Mouse (Mus musculus) kidney, embryonic 15.5 days (tissue): ENCODE measurements around the gene Ndufa4. TPM values are rescaled to one million over a fixed set of nuclear protein-coding genes. Genes with fewer than 3 reads are reported as not detected.
"Not testable (repeated sequence)": the region's sequence is repeated elsewhere in the genome, so short reads cannot be mapped to it uniquely, and the experiment has no call there.

Experiments used
- ATAC-seq: fragments of 200-750 bp; cut with Nextera tagmentation; replicated peaks from 2 replicates; pipeline ENCODE4 v1.8.0; 2017; ENCODE audit warnings: moderate TSS enrichment; ENCODE audit not compliant: low FRiP score
- H3K27ac ChIP-seq: fragments of 300-500 bp; sonication (generic); 2 replicates; pipeline ENCODE4 v1.5.1; 2015; ENCODE audit warnings: mild to moderate bottlenecking, inconsistent platforms
- H3K27me3 ChIP-seq: fragments of 300-500 bp; sonication (generic); 2 replicates; pipeline ENCODE4 v1.6.1; 2015; ENCODE audit warnings: inconsistent platforms
- H3K36me3 ChIP-seq: fragments of 300-500 bp; sonication (generic); 2 replicates; pipeline ENCODE4 v1.6.1; 2015; ENCODE audit warnings: inconsistent platforms
- H3K4me1 ChIP-seq: fragments of 300-500 bp; sonication (generic); 2 replicates; pipeline ENCODE4 v1.6.1; 2015; ENCODE audit warnings: inconsistent platforms
- H3K4me2 ChIP-seq: fragments of 300-500 bp; sonication (generic); 2 replicates; pipeline ENCODE4 v1.6.1; 2015; ENCODE audit warnings: moderate library complexity, mild to moderate bottlenecking, inconsistent platforms
- H3K4me3 ChIP-seq: fragments of 300-500 bp; sonication (generic); replicated peaks from 2 replicates; pipeline ENCODE4 v1.5.1; 2015; ENCODE audit warnings: mild to moderate bottlenecking, inconsistent platforms
- H3K9ac ChIP-seq: fragments of 300-500 bp; sonication (generic); 2 replicates; pipeline ENCODE4 v1.6.1; 2015; ENCODE audit warnings: mild to moderate bottlenecking, inconsistent platforms
- H3K9me3 ChIP-seq: fragments of 300-500 bp; sonication (generic); replicated peaks from 2 replicates; pipeline ENCODE4 v1.6.1; 2016; ENCODE audit warnings: inconsistent platforms
- WGBS: fragments of 180-500 bp; shearing (Covaris S2); methylation state at CpG from one replicate; pipeline ENCODE4 v1.1.7; 2015; ENCODE audit warnings: mixed read lengths; 5-methylcytosine and 5-hydroxymethylcytosine counted together
- polyA plus RNA-seq: library from polyadenylated mRNA; unstranded; fragments of >200 nt; fragmentation: Nextera tagmentation; extraction: Ambion mirVana; gene quantifications from 2 replicates; pipeline ENCODE4 v1.2.1, GENCODE M21; 2015

Ndufa4 gene
- 1,037 and 1,135 TPM in 2 replicates for polyA plus RNA-seq

DNA sequence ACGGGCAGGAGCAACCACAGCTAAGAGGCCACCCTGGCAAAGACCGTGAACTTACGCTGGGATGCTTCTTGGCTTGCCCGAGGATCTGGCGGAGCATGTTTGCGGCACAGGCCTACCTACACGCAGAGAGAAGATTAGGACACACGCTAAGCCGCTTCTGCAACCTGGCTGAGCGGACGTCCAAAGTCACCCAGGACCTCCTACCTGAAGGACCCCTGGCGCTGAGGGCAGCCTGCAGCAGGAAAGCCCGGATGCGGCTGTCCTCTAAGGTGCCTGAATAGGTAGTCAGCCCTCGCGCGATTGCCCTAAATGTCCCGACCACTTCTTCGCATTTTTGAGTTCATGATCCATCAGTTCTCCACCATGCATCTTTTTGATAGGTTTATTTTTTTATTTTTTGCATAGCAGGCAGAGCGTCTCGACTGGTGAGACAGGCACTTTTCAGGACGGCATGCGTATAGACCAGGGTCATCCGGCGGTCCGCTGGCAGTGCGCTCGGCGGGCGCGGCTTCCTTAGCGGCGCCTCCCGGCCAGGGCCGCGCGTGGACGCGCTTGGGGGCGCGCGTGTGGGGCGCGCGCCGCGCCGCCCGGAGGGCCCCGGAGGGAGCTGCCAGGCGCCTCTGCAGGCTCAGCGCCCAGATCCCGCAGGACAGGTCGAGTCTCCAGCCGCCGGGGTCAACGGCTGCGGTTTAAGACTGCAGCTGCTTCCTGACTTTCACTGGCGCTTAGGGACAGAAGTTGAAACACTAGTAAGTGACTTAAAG, at the start of gene Ndufa4, which contains the start of gene Phf14:
Ndufa4 (minus strand) TSS at position 229 of the 764 bp plus-strand sequence.
Phf14 (plus strand) TSS at position 541 of the 764 bp plus-strand sequence.
- H3K36me3 ChIP-seq, result peaks cover 26% of the 10 kb centered on the region
- peak; percentile 99 for ATAC-seq

DNA sequence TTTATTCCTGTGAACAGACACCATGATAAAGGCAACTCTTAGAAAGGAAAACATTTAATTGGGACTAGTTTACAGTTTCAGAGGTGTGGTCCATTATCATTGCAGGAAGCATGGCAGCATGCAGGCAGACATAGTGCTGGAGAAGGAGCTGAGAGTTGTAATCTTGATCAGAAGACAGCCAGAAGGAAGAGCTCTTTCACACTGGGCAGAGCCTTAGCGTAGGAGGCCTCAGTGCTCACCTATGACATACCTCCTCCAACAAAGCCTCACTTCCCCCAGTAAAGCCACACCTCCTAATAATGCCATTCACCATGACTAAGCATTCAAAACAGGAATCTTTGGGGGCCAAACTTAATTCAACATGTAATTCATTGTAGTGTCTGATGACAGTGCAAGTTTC, 40.8 kb upstream of the Ndufa4 start:
- Histone ChIP-seq H3K36me3 (peaks cover 40% of the 10 kb centered on the region), H3K4me2 (no peak overlapping the region), H3K27me3 (no peaks in the 10 kb centered on the region), H3K4me1 (no peaks in the 10 kb centered on the region), H3K9ac (no peak overlapping the region), H3K27ac (no peak overlapping the region), H3K9me3 (no peaks in the 10 kb centered on the region), H3K4me3 (no peak overlapping the region)
- WGBS, result 97% methylated on average over 1 of the region's 1 CpGs
- no peak for ATAC-seq

More for the DNA sequence above, at the start of gene Ndufa4, which contains the start of gene Phf14:
- H3K27ac ChIP-seq, result peak within 1 kb of the TSS; percentile 89
- peak within 1 kb of the TSS; percentile 91 for H3K9ac ChIP-seq
- WGBS, result under 1% methylated on average over 59 of the region's 59 CpGs
- H3K27me3 ChIP-seq, result no peaks in the 10 kb centered on the region
- peak within 1 kb of the TSS; percentile 58 for H3K4me2 ChIP-seq
- peaks cover 14% of the 10 kb centered on the region for H3K4me1 ChIP-seq
- H3K9me3 ChIP-seq, result no peaks in the 10 kb centered on the region
- H3K4me3 ChIP-seq, result peak within 1 kb of the TSS; percentile 92

DNA sequence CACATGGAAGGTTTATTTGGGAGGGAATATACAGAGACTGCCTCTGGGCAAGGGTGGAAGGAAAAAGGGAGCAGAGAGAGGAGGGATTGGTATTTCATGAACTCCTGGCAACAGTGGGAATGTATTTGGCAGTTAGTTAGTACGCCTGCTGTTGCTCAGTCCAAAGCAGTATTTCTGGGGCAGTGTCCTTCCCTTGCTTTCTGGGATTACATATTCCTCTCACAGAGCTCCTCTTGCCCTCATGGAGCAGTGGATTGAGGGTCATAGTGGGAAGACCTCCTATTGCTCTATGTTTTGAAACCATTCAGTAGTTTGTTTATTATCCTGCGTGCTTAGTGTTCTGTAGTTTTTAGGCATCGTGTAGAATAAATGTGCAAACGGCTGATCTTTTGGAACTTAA, 34.8 kb upstream of the Ndufa4 start:
- peaks cover 50% of the 10 kb centered on the region for H3K36me3 ChIP-seq
- no peak overlapping the region for H3K4me2 ChIP-seq
- ATAC-seq, result no peak
- WGBS, result 95% methylated on average over 4 of the region's 4 CpGs
- no peak overlapping the region for H3K27ac ChIP-seq
- H3K9ac ChIP-seq, result no peak overlapping the region
- H3K9me3 ChIP-seq, result no peaks in the 10 kb centered on the region
- H3K27me3 ChIP-seq, result no peaks in the 10 kb centered on the region
- no peak overlapping the region for H3K4me3 ChIP-seq
- no peaks in the 10 kb centered on the region for H3K4me1 ChIP-seq

DNA sequence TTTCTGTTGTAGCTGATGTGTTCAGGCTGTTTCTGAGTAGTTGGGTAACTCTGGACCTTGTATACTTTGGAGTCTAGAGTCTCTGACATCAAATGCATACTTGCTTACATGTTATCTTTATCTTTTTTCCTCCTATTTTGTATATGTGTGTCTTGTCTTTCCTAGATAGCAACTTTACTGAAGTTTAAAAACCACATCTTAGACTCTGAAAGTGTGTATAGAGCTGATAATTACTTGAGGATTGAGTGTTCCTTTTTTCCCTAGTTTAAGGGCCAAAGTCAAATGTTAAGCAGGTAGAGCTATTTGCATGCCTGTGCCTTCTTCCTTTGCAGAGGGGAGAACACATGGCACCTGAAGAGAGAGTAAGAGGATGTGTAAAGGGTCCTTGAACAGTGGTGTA, 33.6 kb upstream of the Ndufa4 start:
- Histone ChIP-seq H3K4me3 (no peak overlapping the region), H3K4me2 (no peak overlapping the region), H3K27ac (no peak overlapping the region), H3K9ac (no peak overlapping the region), H3K4me1 (no peaks in the 10 kb centered on the region), H3K36me3 (peaks cover 46% of the 10 kb centered on the region), H3K27me3 (no peaks in the 10 kb centered on the region), H3K9me3 (no peaks in the 10 kb centered on the region)
- no peak for ATAC-seq

DNA sequence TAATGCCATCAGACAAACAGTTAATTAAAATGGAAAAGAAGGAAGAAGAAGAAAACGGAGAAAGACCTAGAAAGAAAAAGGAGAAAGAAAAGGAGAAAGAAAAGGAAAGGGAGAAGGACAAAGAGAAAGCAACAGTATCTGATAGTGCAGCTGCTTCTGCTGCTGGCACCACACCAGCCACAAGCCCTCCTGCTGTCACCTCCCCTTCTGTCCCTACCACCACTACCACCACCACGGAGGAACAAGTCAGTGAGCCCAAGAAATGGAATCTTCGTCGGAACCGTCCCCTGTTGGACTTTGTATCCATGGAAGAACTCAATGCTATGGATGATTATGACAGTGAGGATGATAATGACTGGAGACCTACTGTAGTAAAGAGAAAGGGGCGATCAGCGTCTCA, 26.1 kb upstream of the Ndufa4 start:
- peaks cover 16% of the 10 kb centered on the region for H3K36me3 ChIP-seq
- no peak for ATAC-seq
- WGBS, result 98% methylated on average over 7 of the region's 7 CpGs
- no peak overlapping the region for H3K4me3 ChIP-seq
- no peak overlapping the region for H3K9ac ChIP-seq
- peaks cover 3% of the 10 kb centered on the region; the same call in 1 of the 2 replicates for H3K4me1 ChIP-seq
- H3K27ac ChIP-seq, result no peak overlapping the region
- no peaks in the 10 kb centered on the region for H3K27me3 ChIP-seq
- H3K4me2 ChIP-seq, result no peak overlapping the region
- H3K9me3 ChIP-seq, result no peaks in the 10 kb centered on the region

DNA sequence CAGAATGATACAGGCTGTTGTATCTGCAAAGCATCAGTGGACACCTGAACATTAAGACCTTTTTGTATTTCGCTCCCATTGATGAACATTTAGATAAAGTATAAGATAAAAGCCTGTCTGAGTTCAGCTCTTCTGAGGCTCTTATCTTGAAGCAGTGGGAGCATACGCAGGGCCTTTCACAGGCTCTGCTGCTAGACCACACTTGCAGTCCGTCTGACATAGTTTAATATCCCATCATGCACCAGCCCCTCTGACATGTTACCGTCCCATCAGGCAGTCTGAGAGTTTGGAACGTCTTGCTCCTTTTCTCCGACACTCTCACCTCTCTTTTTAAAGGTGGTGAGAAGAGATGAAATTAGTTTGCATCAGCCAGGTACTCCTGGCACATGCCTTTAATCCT, 20.2 kb upstream of the Ndufa4 start:
- H3K4me3 ChIP-seq, result peak overlapping the region; percentile 79; the same call in 1 of the 2 replicates
- no peak for ATAC-seq
- WGBS, result 75% methylated on average over 6 of the region's 6 CpGs
- H3K9me3 ChIP-seq, result no peaks in the 10 kb centered on the region
- H3K27me3 ChIP-seq, result no peaks in the 10 kb centered on the region
- peaks cover 13% of the 10 kb centered on the region for H3K36me3 ChIP-seq
- no peak overlapping the region for H3K27ac ChIP-seq
- no peak overlapping the region for H3K9ac ChIP-seq
- peaks cover 16% of the 10 kb centered on the region for H3K4me1 ChIP-seq
- H3K4me2 ChIP-seq, result peak overlapping the region; percentile 63

DNA sequence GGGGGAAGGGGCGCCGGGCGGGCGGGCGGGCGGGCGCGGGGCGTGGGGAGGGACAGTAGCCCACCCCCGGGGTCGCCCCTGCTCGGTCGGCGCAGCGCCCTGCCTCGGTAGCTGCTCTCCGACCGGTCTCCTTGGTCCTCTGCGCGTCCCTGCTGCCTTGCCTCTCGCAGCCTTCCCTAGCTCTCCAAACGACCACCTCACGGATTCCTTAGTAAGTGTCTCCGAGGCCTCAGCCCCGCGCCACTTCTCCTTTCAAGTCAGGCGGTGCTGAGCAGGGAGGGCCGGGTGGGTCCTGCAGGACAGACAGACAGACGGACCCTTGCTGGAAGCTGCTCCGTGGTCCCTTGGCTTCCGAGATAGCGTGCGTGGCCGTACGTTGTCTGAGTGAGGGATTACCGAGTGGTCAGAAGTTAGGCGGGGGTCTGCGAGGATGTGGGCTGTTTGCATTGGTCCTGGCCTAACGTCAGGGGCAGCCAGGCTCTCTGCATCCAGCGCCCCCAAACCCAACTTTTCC, 18.8 kb upstream of the Ndufa4 start:
- H3K27ac ChIP-seq, result peak overlapping the region; percentile 97
- ATAC-seq, result peak; percentile 91

DNA sequence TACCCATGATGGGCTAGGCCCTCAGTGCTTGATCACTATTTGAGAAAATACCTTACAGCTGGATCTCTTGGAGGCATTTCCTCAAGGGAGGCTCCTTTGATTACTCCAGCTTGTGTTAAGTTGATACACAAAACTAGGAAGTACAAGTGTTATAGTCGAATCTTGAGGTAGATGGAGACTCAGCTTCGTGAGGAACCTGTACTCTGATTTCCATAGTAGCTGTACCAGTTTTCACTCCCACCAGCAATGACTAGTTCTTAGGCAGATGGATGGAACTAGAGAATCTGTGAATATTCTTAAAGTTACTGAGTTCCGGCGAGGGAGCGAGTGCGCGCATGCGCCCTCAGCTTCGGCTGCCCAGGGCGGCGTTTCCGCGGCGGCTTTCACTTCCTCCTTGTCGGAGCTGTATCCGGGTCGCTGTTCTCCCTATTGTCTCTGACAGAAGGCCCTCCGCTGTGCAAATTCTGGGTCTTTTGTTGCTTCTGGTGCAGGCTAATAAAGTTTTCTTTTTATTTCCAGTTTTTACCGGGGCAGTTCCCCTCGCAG, 18.3 kb upstream of the Ndufa4 start:
- Histone ChIP-seq H3K36me3 (peaks cover 13% of the 10 kb centered on the region), H3K4me1 (peaks cover 16% of the 10 kb centered on the region), H3K9ac (peak overlapping the region; percentile 79), H3K9me3 (no peaks in the 10 kb centered on the region), H3K4me2 (peak overlapping the region; percentile 63), H3K27me3 (no peaks in the 10 kb centered on the region), H3K4me3 (peak overlapping the region; percentile 79), H3K27ac (peak overlapping the region; percentile 97)
- WGBS, result under 1% methylated on average over 20 of the region's 20 CpGs
- peak; percentile 98 for ATAC-seq

More for the DNA sequence above, 18.8 kb upstream of the Ndufa4 start:
- no peaks in the 10 kb centered on the region for H3K27me3 ChIP-seq
- H3K4me2 ChIP-seq, result peak overlapping the region; percentile 63
- H3K9ac ChIP-seq, result peak overlapping the region; percentile 79
- no peaks in the 10 kb centered on the region for H3K9me3 ChIP-seq
- H3K4me3 ChIP-seq, result peak overlapping the region; percentile 79
- H3K4me1 ChIP-seq, result peaks cover 16% of the 10 kb centered on the region
- peaks cover 13% of the 10 kb centered on the region for H3K36me3 ChIP-seq
- WGBS, result 1% methylated on average over 27 of the region's 40 CpGs

DNA sequence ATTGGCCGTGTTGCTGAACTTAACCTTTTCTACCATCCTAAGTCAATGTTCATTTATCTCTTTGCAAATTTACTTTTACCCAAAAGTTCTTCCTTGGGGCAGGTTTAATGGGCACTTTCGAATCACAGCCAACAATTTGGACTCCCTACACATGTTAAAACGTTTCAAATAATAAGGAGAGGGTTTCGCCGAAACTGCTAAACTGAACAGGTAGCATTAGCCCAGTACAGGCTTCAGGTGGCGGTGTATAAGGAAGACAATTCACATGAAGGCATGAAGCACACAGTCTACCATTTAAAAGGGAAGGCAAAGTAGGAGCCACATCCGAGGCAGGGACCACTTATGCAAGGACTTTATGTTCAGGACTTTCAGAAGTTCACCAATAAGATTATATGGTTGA, 873 bp upstream of the Ndufa4 start:
- peaks cover 14% of the 10 kb centered on the region for H3K4me1 ChIP-seq
- 0 out of 2 replicates have a peak, but pooled peaks have one; percentile 5 for ATAC-seq
- H3K27ac ChIP-seq, result peak overlapping the region; percentile 89
- H3K4me2 ChIP-seq, result peak overlapping the region; percentile 58
- peak overlapping the region; percentile 92 for H3K4me3 ChIP-seq
- H3K9me3 ChIP-seq, result no peaks in the 10 kb centered on the region
- WGBS, result 29% methylated on average over 7 of the region's 7 CpGs
- H3K9ac ChIP-seq, result peak overlapping the region; percentile 35
- H3K36me3 ChIP-seq, result peaks cover 18% of the 10 kb centered on the region
- no peaks in the 10 kb centered on the region for H3K27me3 ChIP-seq

DNA sequence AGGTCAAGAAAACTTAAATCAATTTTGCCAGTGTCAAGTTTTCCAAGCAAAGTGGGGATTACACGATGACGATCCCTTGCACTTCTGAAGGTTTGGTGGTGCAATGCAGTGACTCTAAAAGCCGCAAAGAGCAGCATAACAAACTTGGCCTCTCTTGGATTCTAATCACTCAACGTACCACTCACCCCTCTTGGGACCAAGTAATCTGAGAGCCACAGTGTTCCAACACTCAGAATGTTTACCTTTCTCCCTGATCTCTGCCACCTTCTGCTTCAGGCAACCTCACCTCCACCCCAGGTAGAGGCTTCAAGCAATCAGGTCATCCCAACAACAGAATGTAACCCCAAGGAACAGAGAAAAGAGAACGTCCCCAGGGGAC, 418 bp downstream of the Ndufa4 start:
- no peaks in the 10 kb centered on the region for H3K27me3 ChIP-seq
- peak overlapping the region; percentile 92 for H3K4me3 ChIP-seq
- whole genome bisulfite sequencing, result 0% methylated on average over 5 of the region's 5 CpGs
- peaks cover 31% of the 10 kb centered on the region for H3K36me3 ChIP-seq
- peak overlapping the region; percentile 91 for H3K9ac ChIP-seq
- peak; percentile 30 for ATAC-seq
- no peaks in the 10 kb centered on the region for H3K9me3 ChIP-seq
- H3K27ac ChIP-seq, result peak overlapping the region; percentile 89
- peak overlapping the region; percentile 58 for H3K4me2 ChIP-seq
- H3K4me1 ChIP-seq, result peaks cover 14% of the 10 kb centered on the region

DNA sequence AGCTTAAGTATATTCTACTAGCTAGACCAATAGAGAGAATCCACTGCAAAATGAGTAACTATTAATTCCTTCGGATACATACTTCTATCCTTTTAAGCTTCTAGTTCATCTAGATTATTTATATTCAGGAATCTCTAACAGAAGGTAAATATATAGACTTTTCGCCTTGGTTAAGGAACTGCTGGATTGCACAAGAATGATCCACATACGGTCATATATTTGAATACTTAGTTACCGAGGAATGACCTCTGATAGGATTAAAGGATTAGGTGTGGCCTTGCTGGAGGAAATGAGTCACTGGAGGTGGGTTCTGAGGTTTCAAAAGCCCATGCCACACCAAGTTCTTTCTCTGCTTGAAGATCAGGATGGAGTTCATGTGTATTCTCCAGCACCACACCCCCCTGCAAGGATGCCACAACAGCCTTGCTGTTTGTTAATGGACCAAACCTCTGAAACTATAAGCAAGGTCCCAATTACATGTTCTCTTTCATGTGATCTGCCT, 6.4 kb downstream of the Ndufa4 start:
- no peaks in the 10 kb centered on the region for H3K9me3 ChIP-seq
- H3K36me3 ChIP-seq, result peaks cover 62% of the 10 kb centered on the region
- no peak overlapping the region for H3K4me3 ChIP-seq
- peaks cover 4% of the 10 kb centered on the region for H3K4me1 ChIP-seq
- H3K4me2 ChIP-seq, result no peak overlapping the region
- H3K27ac ChIP-seq, result no peak overlapping the region
- WGBS, result 90% methylated on average over 4 of the region's 4 CpGs
- no peaks in the 10 kb centered on the region for H3K27me3 ChIP-seq
- no peak for ATAC-seq
- no peak overlapping the region for H3K9ac ChIP-seq

DNA sequence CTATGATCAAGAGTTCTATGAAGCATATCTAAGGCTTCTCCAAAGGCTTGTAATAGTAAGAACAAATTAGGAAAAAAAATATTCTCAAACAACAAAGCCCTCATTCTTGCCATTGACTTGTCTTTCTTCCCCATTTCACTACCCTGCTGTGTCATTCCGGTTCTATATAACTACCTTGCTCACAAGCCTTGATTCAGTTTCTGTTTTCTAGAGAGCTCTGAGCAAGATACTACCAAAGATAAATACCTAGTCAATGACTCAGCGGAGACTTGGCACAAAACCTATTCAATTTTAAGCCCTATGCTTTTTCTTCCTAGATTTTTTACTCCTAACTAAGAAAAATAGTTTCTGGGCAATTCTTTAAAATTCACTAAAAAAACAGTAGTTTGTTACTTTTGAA, 31.9 kb downstream of the Ndufa4 start:
- H3K36me3 ChIP-seq, H3K9ac ChIP-seq, H3K4me2 ChIP-seq, H3K9me3 ChIP-seq, H3K27ac ChIP-seq, ATAC-seq, H3K4me1 ChIP-seq, H3K4me3 ChIP-seq, H3K27me3 ChIP-seq: not testable (repeated sequence)
- no CpG with 5 or more reads among the region's 2 CpGs for WGBS
